Mouse (Mus musculus) hindlimb bud, embryonic 11.5 days (tissue): ENCODE results near the gene Med11.

Source experiments
- DNase-seq: peaks from one replicate; pipeline ENCODE4 v3.0.0-alpha.2; 2012; ENCODE audit warnings: low read depth, low spot score; ENCODE audit errors: extremely low spot score

Med11 gene

DNA sequence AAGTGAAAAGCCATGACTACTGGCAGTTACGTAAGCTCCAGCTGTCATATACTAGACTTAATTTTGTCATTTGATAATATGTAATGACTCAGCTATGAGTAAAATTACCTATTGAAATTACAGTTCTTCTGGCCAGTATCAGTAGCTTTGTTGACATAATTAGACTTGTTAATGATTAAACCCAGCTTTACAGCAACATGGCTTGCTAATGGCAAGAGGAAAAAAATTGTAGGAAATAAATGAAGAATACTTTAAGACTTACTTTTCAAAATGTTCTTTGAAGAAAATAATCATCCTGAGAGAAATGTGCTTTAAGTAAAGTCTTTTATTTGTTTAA is 48.7 kb downstream of the Med11 start:
- no peak for DNase-seq

GRCm38 (mm10) chr11:70502018-70502417 is 50.3 kb downstream of the Med11 start:
- no peak for DNase-seq
